Mouse (Mus musculus) liver, embryonic 14.5 days (tissue): Measurements from ENCODE around the gene Ormdl3. TPM values are rescaled to one million over a fixed set of nuclear protein-coding genes. Genes with fewer than 3 reads are reported as not detected.
A peak's percentile ranks its signal among the peaks of the same experiment; 100 is the strongest.

Experiments
- ATAC-seq: fragments of 200-750 bp; cut with Nextera tagmentation; 2 replicates; pipeline ENCODE4 v1.8.0; 2017; ENCODE audit warnings: moderate number of reproducible peaks, mild to moderate bottlenecking, moderate library complexity; ENCODE audit not compliant: insufficient read depth
- DNase-seq, 3 experiments: peaks; one replicate each; pipeline ENCODE4 v3.0.0-alpha.2; 2012 to 2013; ENCODE audit warnings: low read depth in 3 of 3, low spot score in 3 of 3
- H3K27ac ChIP-seq: fragments of 300-500 bp; sonication (generic); 2 replicates; pipeline ENCODE4 v1.5.1; 2014; ENCODE audit warnings: moderate library complexity, mild to moderate bottlenecking, control low read depth, inconsistent platforms
- H3K27me3 ChIP-seq: fragments of 300-500 bp; sonication (generic); 2 replicates; pipeline ENCODE4 v1.6.1; 2014; ENCODE audit warnings: mild to moderate bottlenecking, low read length, moderate library complexity; ENCODE audit not compliant: control insufficient read depth, insufficient read depth
- H3K36me3 ChIP-seq: fragments of 300-500 bp; sonication (generic); replicated peaks from 2 replicates; pipeline ENCODE4 v1.6.1; 2014; ENCODE audit warnings: low read depth; ENCODE audit not compliant: control insufficient read depth, insufficient read depth
- H3K4me1 ChIP-seq, 2 experiments: fragments of 200-500 bp in 1 of 2; fragments of 300-500 bp in 1 of 2; sonication (generic) in 1 of 2; replicated peaks; 2 replicates each; pipeline ENCODE4 v1.6.1; 2012 to 2014; ENCODE audit warnings: antibody characterized with exemption in 1 of 2, inconsistent platforms in 1 of 2, low read length in 1 of 2; ENCODE audit not compliant: control insufficient read depth in 2 of 2, insufficient read depth in 2 of 2
- H3K4me2 ChIP-seq: fragments of 300-500 bp; sonication (generic); 2 replicates; pipeline ENCODE4 v1.6.1; 2014; ENCODE audit warnings: low read depth, mild to moderate bottlenecking, control low read depth, moderate library complexity
- H3K4me3 ChIP-seq, 2 experiments: fragments of 200-500 bp in 1 of 2; fragments of 300-500 bp in 1 of 2; sonication (generic) in 1 of 2; 2 replicates each; pipeline ENCODE4 v1.5.1; 2012 to 2014; ENCODE audit warnings: low read depth in 2 of 2, low read length in 2 of 2, mild to moderate bottlenecking in 2 of 2, control low read depth in 1 of 2, inconsistent platforms in 1 of 2, moderate library complexity in 1 of 2; ENCODE audit not compliant: insufficient read depth in 1 of 2
- H3K9ac ChIP-seq: fragments of 300-500 bp; sonication (generic); replicated peaks from 2 replicates; pipeline ENCODE4 v1.6.1; 2014; ENCODE audit warnings: mild to moderate bottlenecking, control low read depth, moderate library complexity
- H3K9me3 ChIP-seq: fragments of 300-500 bp; sonication (generic); 2 replicates; pipeline ENCODE4 v1.6.1; 2016; ENCODE audit warnings: low read length, mixed read lengths; ENCODE audit not compliant: control insufficient read depth
- CTCF ChIP-seq: IDR thresholded peaks from 2 replicates; pipeline ENCODE4 v1.5.1; 2016; ENCODE audit warnings: antibody characterized with exemption, low read depth, control low read depth
- EP300 ChIP-seq: IDR thresholded peaks from 2 replicates; pipeline ENCODE4 v1.6.1; 2016; ENCODE audit warnings: antibody characterized with exemption, low read depth
- WGBS: fragments of 180-500 bp; shearing (Covaris S2); extraction: QIAGEN DNeasy Blood & Tissue Kit; methylation state at CpG from one replicate; pipeline ENCODE4 v1.1.7; 2014; ENCODE audit not compliant: insufficient replicate concordance; 5-methylcytosine and 5-hydroxymethylcytosine counted together
- polyA plus RNA-seq, 2 experiments: library from polyadenylated mRNA; depleted of rRNA in 1 of 2; stranded (reverse) in 1 of 2; unstranded in 1 of 2; fragments of >200 nt; fragmentation: Nextera tagmentation in 1 of 2; extraction: Ambion mirVana in 1 of 2; gene quantifications; 2 replicates each; pipeline versions ENCODE4 v1.2.1 to v1.2.3; 2012 to 2014

Gene Ormdl3
- polyA plus RNA-seq, 2 experiments, result 6.4 to 27.4 TPM

DNA sequence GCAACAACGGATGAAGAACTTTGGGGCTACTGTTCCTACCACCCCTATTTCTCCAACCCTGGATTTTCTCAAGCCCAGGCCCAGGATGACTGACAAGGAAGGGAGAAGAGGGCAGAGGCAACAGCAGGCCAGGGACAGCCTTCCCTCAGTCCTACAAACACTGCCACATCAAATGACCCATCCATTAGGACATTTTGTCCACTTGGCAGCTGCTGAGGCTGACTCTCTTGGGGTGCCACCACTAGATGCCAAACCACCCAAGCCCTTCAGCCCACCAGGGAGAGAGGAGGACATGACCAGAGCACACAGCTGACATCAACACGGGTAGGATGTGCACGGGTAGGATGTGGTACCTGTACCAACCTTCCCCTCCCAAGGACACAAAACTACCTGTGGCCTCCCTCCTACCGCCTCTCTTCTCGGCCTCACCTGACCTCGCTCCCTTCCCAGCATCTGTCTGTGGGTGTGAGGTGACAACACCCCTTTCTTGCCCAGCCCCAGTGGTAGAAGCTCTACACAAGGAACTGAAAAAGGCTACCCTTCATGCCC lies 2.5 kb downstream of the Ormdl3 start:
- peaks cover 63 to 82% of the 10 kb centered on the region in 2 experiments for H3K4me1 ChIP-seq
- 75% methylated on average over 6 of the region's 6 CpGs for WGBS
- TF ChIP-seq CTCF (no peak), EP300 (no peak)

DNA sequence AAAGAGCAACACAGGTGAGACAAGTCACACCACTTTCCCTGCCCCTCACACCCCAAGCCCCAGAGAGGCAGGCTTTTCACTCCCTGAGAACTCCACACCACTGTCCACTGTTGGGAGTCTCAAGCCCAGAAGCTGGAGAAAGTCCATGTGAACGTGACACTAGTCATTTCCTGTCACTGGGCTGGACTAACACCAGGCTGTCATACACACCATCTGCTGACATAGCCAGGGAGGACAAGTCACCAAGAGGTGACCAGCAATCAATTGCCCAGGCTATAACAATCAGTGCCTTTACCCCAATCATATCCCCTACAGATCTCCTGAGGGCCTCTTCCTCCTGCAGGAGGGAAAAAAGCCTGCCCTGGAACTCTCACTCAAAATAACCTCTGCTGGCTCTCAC lies 3.0 kb downstream of the Ormdl3 start:
- H3K4me3 ChIP-seq, result peak overlapping the region; percentile 30 to 62
- DNase-seq, result no peak
- no peak for ATAC-seq

More for the DNA sequence above, 2.5 kb downstream of the Ormdl3 start:
- DNase-seq (no peak), ATAC-seq (no peak)
- no peaks in the 10 kb centered on the region for H3K9me3 ChIP-seq
- H3K27me3 ChIP-seq, result no peaks in the 10 kb centered on the region
- H3K4me2 ChIP-seq, result peak overlapping the region; percentile 94
- H3K9ac ChIP-seq, result peak overlapping the region; percentile 98
- H3K36me3 ChIP-seq, result peaks cover 11% of the 10 kb centered on the region
- peak overlapping the region; percentile 99 for H3K27ac ChIP-seq
- peak overlapping the region; percentile 77 to 98; a peak in 3 of 4 replicates for H3K4me3 ChIP-seq

DNA sequence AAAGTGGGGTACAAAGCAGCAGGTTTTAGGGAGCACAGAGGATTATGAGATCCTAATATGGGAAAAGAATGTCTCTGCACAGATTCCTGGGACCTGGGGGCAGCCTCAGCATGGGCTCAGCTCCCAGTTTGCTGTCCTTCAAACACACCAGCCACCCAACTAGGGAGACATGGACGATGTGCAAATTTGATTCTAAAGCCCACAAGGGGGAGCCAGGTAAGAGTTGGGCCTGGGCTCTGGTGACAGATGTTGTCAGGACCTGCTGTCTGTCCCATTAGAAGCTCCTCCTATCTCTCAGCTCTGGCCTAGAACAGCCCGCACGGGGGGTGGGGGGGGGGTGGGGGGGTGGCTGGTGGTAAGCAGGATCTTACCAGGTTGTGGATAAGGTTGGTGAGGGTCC lies 3.6 kb downstream of the Ormdl3 start:
- peaks cover 11% of the 10 kb centered on the region for H3K36me3 ChIP-seq
- DNase-seq (peak in 1 of 3 experiments; percentile 64), ATAC-seq (peak; percentile 27; the same call in 1 of the 2 replicates)
- no peaks in the 10 kb centered on the region for H3K27me3 ChIP-seq
- peak overlapping the region; percentile 98 for H3K9ac ChIP-seq
- no peak for TF ChIP-seq EP300
- TF ChIP-seq CTCF, result peak; percentile 74
- peaks cover 54 to 76% of the 10 kb centered on the region in 2 experiments for H3K4me1 ChIP-seq
- H3K27ac ChIP-seq, result peak overlapping the region; percentile 99
- H3K4me2 ChIP-seq, result peak overlapping the region; percentile 94
- H3K9me3 ChIP-seq, result no peaks in the 10 kb centered on the region
- 2% methylated on average over 3 of the region's 3 CpGs for WGBS
- H3K4me3 ChIP-seq, result peak overlapping the region; percentile 62 to 71

More for the DNA sequence above, 3.0 kb downstream of the Ormdl3 start:
- H3K9me3 ChIP-seq, result no peaks in the 10 kb centered on the region
- peak overlapping the region; percentile 98 for H3K9ac ChIP-seq
- peak overlapping the region; percentile 99 for H3K27ac ChIP-seq
- TF ChIP-seq EP300 (no peak), CTCF (no peak)
- peaks cover 11% of the 10 kb centered on the region for H3K36me3 ChIP-seq
- H3K4me2 ChIP-seq, result peak overlapping the region; percentile 94
- WGBS, result 7% methylated on average over 1 of the region's 1 CpGs
- peaks cover 60 to 82% of the 10 kb centered on the region in 2 experiments for H3K4me1 ChIP-seq
- H3K27me3 ChIP-seq, result no peaks in the 10 kb centered on the region

DNA sequence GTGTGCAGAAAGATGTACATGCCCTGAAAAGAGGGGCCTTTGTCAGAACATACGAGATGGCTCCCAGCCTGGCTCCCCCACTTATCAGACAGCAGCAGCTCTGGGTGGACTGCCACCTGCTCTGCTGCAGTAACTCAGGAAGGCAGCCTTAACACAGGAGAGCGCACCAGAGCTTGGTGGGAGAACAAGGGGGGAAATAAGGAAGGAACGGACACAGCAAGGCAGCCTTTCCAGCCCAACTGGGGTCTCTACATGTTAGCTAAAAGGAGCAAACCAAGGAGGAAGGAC lies 4.0 kb downstream of the Ormdl3 start:
- H3K36me3 ChIP-seq, result peaks cover 11% of the 10 kb centered on the region
- H3K4me2 ChIP-seq, result peak overlapping the region; percentile 94
- DNase-seq, result peak in 2 of 3 experiments; percentile 81 to 82
- H3K4me3 ChIP-seq, result peak overlapping the region; percentile 62 to 71
- H3K27me3 ChIP-seq, result no peaks in the 10 kb centered on the region
- peak; percentile 74 for ATAC-seq
- 12% methylated on average over 3 of the region's 3 CpGs for WGBS
- peak overlapping the region; percentile 99 for H3K27ac ChIP-seq
- H3K9me3 ChIP-seq, result no peaks in the 10 kb centered on the region
- peak; percentile 85 for TF ChIP-seq EP300
- no peak for TF ChIP-seq CTCF
- H3K9ac ChIP-seq, result peak overlapping the region; percentile 98
- H3K4me1 ChIP-seq, result peaks cover 51 to 75% of the 10 kb centered on the region in 2 experiments

DNA sequence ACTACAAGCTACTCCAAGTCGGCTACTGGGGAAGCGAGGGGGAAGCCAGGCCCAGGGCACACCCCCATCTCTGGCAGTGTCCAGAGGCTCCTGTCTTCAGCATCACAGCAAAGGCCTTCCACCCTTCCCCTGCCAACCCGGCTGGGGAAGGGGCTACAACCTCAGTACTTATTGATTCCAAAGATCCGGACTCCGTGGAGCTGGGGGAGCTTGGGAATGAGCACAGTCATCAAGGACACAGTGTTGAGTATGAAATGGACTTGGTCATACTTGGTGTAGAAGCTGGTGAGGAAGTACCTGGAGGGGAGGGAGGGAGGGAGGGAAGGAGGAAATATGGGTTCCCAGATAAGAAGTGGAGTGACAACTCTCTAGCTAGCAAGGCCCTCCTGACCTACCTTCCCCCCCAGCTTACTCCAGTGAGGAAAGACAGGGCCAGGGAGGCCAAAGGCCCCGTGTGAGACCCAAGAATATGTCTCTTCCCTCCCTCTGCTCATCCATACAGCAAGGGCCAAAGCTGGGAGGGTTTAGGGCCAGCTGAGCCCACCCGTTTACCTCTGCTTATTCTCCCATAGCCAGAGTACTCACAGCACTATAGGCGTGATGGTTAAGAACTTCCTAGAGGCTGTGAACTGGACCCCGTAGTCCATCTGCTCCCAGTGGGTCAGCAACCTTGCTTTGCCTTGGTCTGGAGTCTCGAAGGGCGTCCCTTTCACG lies 4.5 kb downstream of the Ormdl3 start:
- Histone ChIP-seq H3K4me3 (peak overlapping the region; percentile 62 to 71), H3K27ac (peak overlapping the region; percentile 99), H3K9me3 (no peaks in the 10 kb centered on the region), H3K4me1 (peaks cover 46 to 71% of the 10 kb centered on the region in 2 experiments), H3K27me3 (no peaks in the 10 kb centered on the region), H3K4me2 (peak overlapping the region; percentile 94), H3K36me3 (peaks cover 11% of the 10 kb centered on the region), H3K9ac (peak overlapping the region; percentile 98)
- 14% methylated on average over 12 of the region's 12 CpGs for WGBS
- DNase-seq (peak in 2 of 3 experiments; percentile 75 to 77), ATAC-seq (peak; percentile 74)
- TF ChIP-seq EP300 (peak; percentile 72), CTCF (no peak)
